Mouse (Mus musculus): ENCODE results near the gene Usp21.
A peak's percentile ranks its signal among the peaks of the same experiment; 100 is the strongest.

DNA sequence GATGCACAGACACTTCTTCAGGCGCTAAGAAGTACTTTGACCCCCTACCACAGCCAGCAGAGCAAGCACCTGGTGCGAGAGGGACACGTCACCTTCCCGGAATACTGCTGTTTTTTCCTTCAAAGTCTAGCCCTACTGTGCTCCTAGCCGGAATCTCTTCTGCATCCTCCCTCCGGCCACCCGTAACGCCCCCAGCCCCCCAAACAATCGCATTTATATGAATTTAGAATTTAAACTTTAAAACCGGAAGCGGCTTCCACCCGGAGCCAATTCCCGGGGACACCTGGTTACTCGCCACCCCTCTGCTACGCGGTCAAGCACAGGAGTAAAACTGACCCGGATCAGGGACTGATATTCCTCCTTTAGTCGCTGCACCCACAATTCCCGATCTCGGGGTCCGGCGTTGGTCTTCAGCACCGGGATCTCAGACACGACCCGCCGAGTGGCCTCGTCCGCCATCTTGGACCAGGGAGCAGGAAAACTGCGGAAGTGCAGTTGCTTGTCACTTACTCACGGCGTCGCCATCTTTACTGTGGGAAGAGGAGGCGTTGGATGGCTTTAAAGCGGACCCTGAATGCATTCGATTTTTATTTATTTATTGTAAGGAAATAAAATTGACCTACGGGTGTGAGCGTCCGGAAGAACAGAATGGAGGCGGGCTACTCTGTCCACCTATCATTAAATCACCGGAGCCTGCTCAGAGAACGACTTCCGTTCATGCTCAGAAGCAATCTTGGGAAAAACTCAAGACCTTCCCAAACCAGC lies 6.7 kb upstream of the Usp21 start, which contains the start of gene Ufc1:
- TF ChIP-seq CTCF (IDR thresholded peaks at IDR 0.05; ENCODE audit: borderline replicate concordance, insufficient read depth, low read depth, low read length), result no peak; the same call in 1 of the 2 replicates
- peak; percentile 33; the same call in 1 of the 2 replicates for TF ChIP-seq POLR2A (IDR thresholded peaks at IDR 0.05; ENCODE audit: borderline replicate concordance, insufficient read depth, low read length)

Measured in cerebellum, adult 2 months (tissue).